Mouse (Mus musculus) kidney, embryonic 14.5 days (tissue): ENCODE data around the gene Kcng1. TPM values are rescaled to one million over a fixed set of nuclear protein-coding genes. Genes with fewer than 3 reads are reported as not detected.

Experiments
- ATAC-seq: fragments of 200-750 bp; cut with Nextera tagmentation; 2 replicates; pipeline ENCODE4 v1.8.0; 2017; ENCODE audit warnings: moderate number of reproducible peaks, mild to moderate bottlenecking, moderate TSS enrichment, moderate library complexity; ENCODE audit not compliant: low FRiP score, low TSS enrichment
- H3K27ac ChIP-seq: fragments of 300-500 bp; sonication (generic); 2 replicates; pipeline ENCODE4 v1.5.1; 2014; ENCODE audit warnings: low read depth, mild to moderate bottlenecking, low read length, moderate library complexity, mixed read lengths
- H3K27me3 ChIP-seq: fragments of 300-500 bp; sonication (generic); 2 replicates; pipeline ENCODE4 v1.6.1; 2014; ENCODE audit warnings: mild to moderate bottlenecking, low read length; ENCODE audit not compliant: control insufficient read depth, insufficient read depth
- H3K36me3 ChIP-seq: fragments of 300-500 bp; sonication (generic); 2 replicates; pipeline ENCODE4 v1.6.1; 2014; ENCODE audit warnings: low read length, mixed read lengths; ENCODE audit not compliant: control insufficient read depth, insufficient read depth
- H3K4me1 ChIP-seq: fragments of 300-500 bp; sonication (generic); 2 replicates; pipeline ENCODE4 v1.6.1; 2014; ENCODE audit warnings: low read length, mixed read lengths; ENCODE audit not compliant: control insufficient read depth, insufficient read depth
- H3K4me2 ChIP-seq: fragments of 300-500 bp; sonication (generic); replicated peaks from 2 replicates; pipeline ENCODE4 v1.6.1; 2014; ENCODE audit warnings: low read depth, mild to moderate bottlenecking, low read length
- H3K4me3 ChIP-seq: fragments of 300-500 bp; sonication (generic); 2 replicates; pipeline ENCODE4 v1.5.1; 2014; ENCODE audit warnings: mild to moderate bottlenecking, low read length
- H3K9ac ChIP-seq: fragments of 300-500 bp; sonication (generic); 2 replicates; pipeline ENCODE4 v1.6.1; 2014; ENCODE audit warnings: low read depth, mild to moderate bottlenecking, low read length, moderate library complexity
- H3K9me3 ChIP-seq: fragments of 300-500 bp; sonication (generic); 2 replicates; pipeline ENCODE4 v1.6.1; 2016; ENCODE audit warnings: low read length; ENCODE audit not compliant: control insufficient read depth
- WGBS: fragments of 180-500 bp; shearing (Covaris S2); extraction: QIAGEN DNeasy Blood & Tissue Kit; methylation state at CpG from one replicate; pipeline ENCODE4 v1.1.7; 2014; 5-methylcytosine and 5-hydroxymethylcytosine counted together
- polyA plus RNA-seq: library from polyadenylated mRNA; unstranded; fragments of >200 nt; fragmentation: Nextera tagmentation; extraction: Ambion mirVana; gene quantifications from 2 replicates; pipeline ENCODE4 v1.2.1, GENCODE M21; 2014

Gene Kcng1
- polyA plus RNA-seq, 1 experiment from 2014 or later = 0.62 TPM

DNA sequence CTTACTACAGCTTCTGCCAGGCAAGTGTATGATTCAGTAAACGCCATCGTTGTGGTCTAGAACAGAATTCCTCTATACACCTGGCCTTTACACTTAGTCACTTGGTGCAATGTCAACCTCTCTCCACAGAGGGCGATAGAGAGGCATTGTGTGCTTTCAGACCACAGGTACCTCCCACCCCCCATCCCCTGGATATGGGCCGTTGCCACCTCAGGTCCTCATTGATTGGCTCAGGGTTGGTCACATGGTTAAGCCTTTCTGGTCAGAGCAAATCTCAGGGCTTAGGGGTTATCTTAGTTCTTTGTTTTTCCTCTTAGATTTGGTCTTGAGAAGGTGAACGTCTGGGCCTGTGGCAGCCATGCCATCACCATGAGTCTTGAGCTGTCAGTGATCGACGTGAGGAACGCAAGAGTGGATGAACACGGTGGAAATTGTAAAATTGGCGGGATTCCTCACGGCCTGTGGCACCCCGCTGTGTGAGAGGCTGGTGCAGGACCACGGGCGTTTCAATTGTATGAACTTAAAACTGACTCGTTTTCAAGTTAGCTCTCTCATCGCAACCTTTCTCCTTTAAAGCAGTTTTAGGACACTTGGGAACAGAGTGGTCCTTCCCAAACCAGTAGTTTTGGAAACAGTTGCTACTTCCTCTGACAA, 28.8 kb downstream of the Kcng1 start:
- Histone ChIP-seq H3K27me3 (no peaks in the 10 kb centered on the region), H3K4me2 (peak overlapping the region; percentile 23; the same call in 1 of the 2 replicates), H3K27ac (no peak overlapping the region), H3K9ac (no peak overlapping the region), H3K9me3 (no peaks in the 10 kb centered on the region), H3K36me3 (no peaks in the 10 kb centered on the region), H3K4me3 (peak overlapping the region; percentile 9; the same call in 1 of the 2 replicates), H3K4me1 (no peaks in the 10 kb centered on the region)
- 10% methylated on average over 16 of the region's 16 CpGs for WGBS
- ATAC-seq = 0 out of 2 replicates have a peak, but pooled peaks have one; percentile 47

DNA sequence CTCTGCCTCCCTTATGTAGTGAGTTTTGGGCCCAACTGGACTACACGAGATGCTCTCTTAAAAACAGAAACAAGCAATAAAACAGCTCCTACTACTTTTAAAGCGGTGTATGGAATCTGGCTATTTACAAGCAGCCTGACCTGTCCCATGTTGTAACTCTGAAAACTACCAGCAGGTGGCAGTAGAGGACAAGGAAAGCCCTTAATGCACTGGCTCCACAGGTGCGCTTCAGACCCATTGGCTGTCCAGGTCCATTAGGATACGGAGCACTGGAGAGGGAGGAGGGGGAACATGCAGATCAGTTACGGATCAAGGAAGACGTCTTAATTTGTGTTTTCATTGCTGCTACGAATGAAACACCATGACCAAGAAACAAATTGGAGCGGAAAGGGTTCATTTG, 31.3 kb downstream of the Kcng1 start:
- WGBS = 16% methylated on average over 8 of the region's 8 CpGs
- 0 out of 2 replicates have a peak, but pooled peaks have one; percentile 30 for ATAC-seq
- Histone ChIP-seq H3K4me2 (no peak overlapping the region), H3K4me3 (no peak overlapping the region), H3K27ac (no peak overlapping the region), H3K27me3 (no peaks in the 10 kb centered on the region), H3K9me3 (no peaks in the 10 kb centered on the region), H3K4me1 (no peaks in the 10 kb centered on the region), H3K36me3 (no peaks in the 10 kb centered on the region), H3K9ac (no peak overlapping the region)

DNA sequence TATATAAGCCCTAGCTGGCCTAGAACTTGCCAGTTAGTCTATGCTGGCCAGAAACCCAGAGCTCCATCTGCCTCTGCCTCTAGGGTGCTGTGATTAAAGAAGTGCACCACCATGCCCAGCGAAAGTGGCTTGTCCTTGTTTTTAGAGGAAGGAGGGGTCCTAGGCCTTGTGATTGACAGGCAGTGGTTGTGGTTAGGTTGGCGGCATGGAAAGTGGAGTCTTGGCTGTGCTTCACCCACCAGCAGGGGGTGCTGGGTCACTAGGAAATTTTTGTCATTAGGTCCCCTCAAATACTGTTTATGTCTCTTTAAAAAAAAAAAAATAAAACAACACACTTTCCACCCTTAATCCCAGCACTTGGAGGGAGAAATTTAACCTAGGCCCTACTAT, 32.7 kb downstream of the Kcng1 start:
- no peaks in the 10 kb centered on the region for H3K27me3 ChIP-seq
- H3K9me3 ChIP-seq = no peaks in the 10 kb centered on the region
- WGBS = 30% methylated on average over 2 of the region's 2 CpGs
- no peak overlapping the region for H3K4me2 ChIP-seq
- ATAC-seq = no peak
- H3K9ac ChIP-seq = no peak overlapping the region
- no peak overlapping the region for H3K27ac ChIP-seq
- H3K4me3 ChIP-seq = no peak overlapping the region
- no peaks in the 10 kb centered on the region for H3K36me3 ChIP-seq
- H3K4me1 ChIP-seq = no peaks in the 10 kb centered on the region

- Histone ChIP-seq H3K4me1 (no peaks in the 10 kb centered on the region), H3K4me2 (no peak overlapping the region), H3K4me3 (no peak overlapping the region), H3K9ac (no peak overlapping the region; the same call in 1 of the 2 replicates), H3K27ac (no peak overlapping the region), H3K27me3 (no peaks in the 10 kb centered on the region), H3K9me3 (no peaks in the 10 kb centered on the region), H3K36me3 (no peaks in the 10 kb centered on the region)
- WGBS = 71% methylated on average over 8 of the region's 8 CpGs
- ATAC-seq = no peak
Observed at GRCm38 (mm10) chr2:168248167-168248855, 33.2 kb downstream of the Kcng1 start.

DNA sequence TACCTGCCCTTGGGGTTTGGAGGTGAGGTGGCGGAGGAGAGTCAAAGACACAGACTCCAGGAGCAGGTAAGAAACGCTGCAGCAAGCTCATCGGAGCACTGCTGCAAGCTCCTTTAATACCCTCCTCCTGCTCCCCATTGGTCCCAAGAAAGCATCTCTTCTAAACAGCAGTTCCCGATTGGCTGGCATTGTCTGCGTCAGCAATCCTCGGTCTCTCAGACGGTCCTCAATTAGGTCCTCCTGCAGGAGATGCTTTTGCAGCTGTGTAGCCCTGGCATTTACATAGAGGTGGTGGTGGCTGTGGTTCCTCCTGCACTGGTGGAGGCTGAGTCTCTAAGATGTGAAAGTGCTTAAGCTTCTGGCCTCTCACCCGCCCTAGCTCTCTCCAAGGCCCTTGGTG, 36.0 kb downstream of the Kcng1 start:
- H3K27me3 ChIP-seq = no peaks in the 10 kb centered on the region
- no peak overlapping the region for H3K4me2 ChIP-seq
- WGBS = 42% methylated on average over 8 of the region's 8 CpGs
- H3K4me1 ChIP-seq = no peaks in the 10 kb centered on the region
- no peaks in the 10 kb centered on the region for H3K36me3 ChIP-seq
- H3K9ac ChIP-seq = no peak overlapping the region
- no peak overlapping the region for H3K27ac ChIP-seq
- no peak overlapping the region for H3K4me3 ChIP-seq
- no peak for ATAC-seq
- H3K9me3 ChIP-seq = no peaks in the 10 kb centered on the region

GRCm38 (mm10) chr2:168243278-168243677, 38.3 kb downstream of the Kcng1 start:
- 79% methylated on average over 4 of the region's 4 CpGs for WGBS
- no peak overlapping the region for H3K27ac ChIP-seq

GRCm38 (mm10) chr2:168242841-168243240, 38.7 kb downstream of the Kcng1 start:
- no peak overlapping the region for H3K4me3 ChIP-seq
- no peaks in the 10 kb centered on the region for H3K4me1 ChIP-seq
- H3K27ac ChIP-seq = no peak overlapping the region
- H3K9me3 ChIP-seq = peaks cover 5% of the 10 kb centered on the region
- no peak for ATAC-seq
- no peaks in the 10 kb centered on the region for H3K36me3 ChIP-seq
- no peaks in the 10 kb centered on the region for H3K27me3 ChIP-seq
- no peak overlapping the region for H3K4me2 ChIP-seq
- H3K9ac ChIP-seq = no peak overlapping the region

More at GRCm38 (mm10) chr2:168243278-168243677, 38.3 kb downstream of the Kcng1 start:
- Histone ChIP-seq H3K4me1 (no peaks in the 10 kb centered on the region), H3K4me2 (no peak overlapping the region), H3K9ac (no peak overlapping the region), H3K4me3 (no peak overlapping the region), H3K36me3 (no peaks in the 10 kb centered on the region), H3K27me3 (no peaks in the 10 kb centered on the region), H3K9me3 (peaks cover 4% of the 10 kb centered on the region)
- no peak for ATAC-seq

DNA sequence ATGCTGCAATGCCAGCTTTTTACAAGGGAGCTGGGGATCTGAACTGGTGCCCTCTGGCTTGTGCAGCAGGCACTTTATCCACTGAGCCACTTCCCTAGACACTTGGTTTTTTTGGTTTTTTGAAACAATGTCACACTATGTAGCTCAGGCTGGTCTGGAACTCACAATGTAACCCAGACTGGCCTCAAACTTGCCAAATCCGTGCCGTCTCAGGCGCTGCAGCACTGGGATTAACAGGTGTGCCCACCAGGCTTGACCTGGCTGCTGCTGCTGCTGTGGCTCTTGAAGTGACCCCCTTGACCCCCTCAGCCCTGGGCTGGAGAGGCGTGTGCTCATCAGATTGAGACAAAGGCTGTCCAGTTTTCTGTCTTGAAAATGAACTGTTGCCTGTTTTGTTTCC, 43.2 kb downstream of the Kcng1 start:
- Histone ChIP-seq H3K4me3 (no peak overlapping the region), H3K27ac (no peak overlapping the region), H3K27me3 (no peaks in the 10 kb centered on the region), H3K4me2 (no peak overlapping the region), H3K9me3 (peaks cover 7% of the 10 kb centered on the region), H3K9ac (no peak overlapping the region), H3K4me1 (no peaks in the 10 kb centered on the region), H3K36me3 (0 out of 2 replicates have a peak, but pooled peaks cover 3% of the 10 kb centered on the region)
- no peak for ATAC-seq
- WGBS = 93% methylated on average over 4 of the region's 4 CpGs

GRCm38 (mm10) chr2:168233286-168233685, 48.2 kb downstream of the Kcng1 start:
- Histone ChIP-seq H3K4me1 (peaks cover 19% of the 10 kb centered on the region), H3K36me3 (peaks cover 5% of the 10 kb centered on the region; the same call in 1 of the 2 replicates), H3K27ac (no peak overlapping the region), H3K4me3 (no peak overlapping the region), H3K9me3 (peaks cover 3% of the 10 kb centered on the region; the same call in 1 of the 2 replicates), H3K27me3 (no peaks in the 10 kb centered on the region; the same call in 1 of the 2 replicates), H3K9ac (no peak overlapping the region), H3K4me2 (no peak overlapping the region)
- no peak for ATAC-seq
- 93% methylated on average over 5 of the region's 5 CpGs for WGBS
